Mouse (Mus musculus): ENCODE data around the gene Osbpl7. TPM values are rescaled to one million over a fixed set of nuclear protein-coding genes. Genes with fewer than 3 reads are reported as not detected.

Gene Osbpl7
- total and polyA plus RNA-seq, 3 experiments, result 7.4 to 24.4 (median 17.6) TPM

DNA sequence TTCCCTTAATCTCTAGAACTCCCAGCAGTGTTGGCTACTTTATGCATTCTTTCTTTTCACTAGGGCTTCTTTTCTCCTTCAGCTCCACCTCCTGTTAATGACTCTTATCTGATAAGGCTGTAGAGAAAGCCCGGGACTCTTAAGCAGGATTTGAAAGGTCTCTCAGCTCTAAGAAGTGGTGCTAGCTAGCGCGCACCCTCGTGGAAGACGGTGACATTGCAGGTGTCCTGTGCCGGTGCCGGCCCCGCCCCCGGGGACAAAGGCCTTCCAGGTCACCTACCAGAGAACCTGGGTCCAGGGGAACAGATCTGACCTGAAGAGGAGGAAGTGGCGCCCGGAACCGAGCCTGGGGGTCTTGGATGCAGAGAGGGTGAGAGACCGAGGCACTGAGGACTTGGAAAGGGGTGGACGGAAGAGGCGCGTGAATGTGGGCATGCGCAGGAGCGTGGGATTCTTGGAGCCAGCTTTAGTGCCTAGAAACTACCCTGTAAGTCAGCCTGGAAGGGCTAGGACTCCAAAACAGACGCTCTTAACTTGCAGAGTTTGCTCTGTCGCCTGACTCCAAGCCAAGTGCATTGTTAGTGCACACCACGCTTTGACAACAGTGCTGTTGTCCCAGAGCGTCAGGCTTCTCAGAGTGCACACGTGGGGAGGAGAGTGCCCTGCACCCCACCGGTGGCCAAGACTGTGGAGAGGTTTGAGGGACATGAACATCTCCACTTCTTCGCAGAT is 20.6 kb upstream of the Osbpl7 start, which contains the start of gene Scrn2:
TSS of gene Scrn2 (plus strand) at position 253 of the 732 bp plus-strand sequence.
- Histone ChIP-seq H3K27ac (ENCODE audit: insufficient read depth, low read depth) (no peak within 1 kb of the TSS), H3K27me3 (replicated peaks) (no peaks in the 10 kb centered on the region), H3K4me2 (ENCODE audit: insufficient read depth, low read depth, poor library complexity, severe bottlenecking) (peak within 1 kb of the TSS; percentile 77), H3K9me3 (replicated peaks; ENCODE audit: low read length) (no peaks in the 10 kb centered on the region), H3K9ac (ENCODE audit: insufficient read depth, low read depth) (peak within 1 kb of the TSS; percentile 66), H3K79me2 (replicated peaks; ENCODE audit: control insufficient read depth, extremely low read depth, insufficient read depth, poor library complexity, severe bottlenecking) (0 out of 2 replicates have a peak, but pooled peaks cover under 1% of the 10 kb centered on the region), H3K4me3 (replicated peaks in 1 of 3; ENCODE audit: low read depth in 2 of 3, low read length in 2 of 3, poor library complexity in 1 of 3) (peak within 1 kb of the TSS; percentile 60 to 87 (median 66)), H3K4me1 (ENCODE audit: control insufficient read depth in 1 of 2, insufficient read depth in 2 of 2) (peaks cover 6 to 30% of the 10 kb centered on the region in 2 experiments; a peak in 2 of 4 replicates), H3K36me3 (replicated peaks in 1 of 2; ENCODE audit: control insufficient read depth in 1 of 2, insufficient read depth in 1 of 2, low read length in 1 of 2) (peaks cover 21 to 42% of the 10 kb centered on the region in 2 experiments)
- in situ Hi-C loops (cut with MboI; ENCODE audit: low pct_ligation_motif_present, low pct_unique_long_range_greater_than_20kb, low sequenced_read_pairs) (no loop called here), dilution Hi-C loops (cut with MboI; ENCODE audit: extremely low pct_ligation_motif_present, extremely low pct_unique_long_range_greater_than_20kb, low sequenced_read_pairs) (no loop called here)
- TF ChIP-seq IRF4 (IDR thresholded peaks at IDR 0.05; ENCODE audit: low read depth, low read length) (peak; percentile 8; the same call in 1 of the 2 replicates), TBP (conservative IDR thresholded peaks at IDR 0.05; ENCODE audit: low read depth, low read length) (peak; percentile 60; the same call in 1 of the 2 replicates), MAX (IDR thresholded peaks at IDR 0.05; ENCODE audit: low read length) (peak; percentile 76), BHLHE40 (IDR thresholded peaks at IDR 0.05; ENCODE audit: low read depth, low read length) (0 out of 2 replicates have a peak, but pooled peaks have one; percentile 46), MEF2A (IDR thresholded peaks at IDR 0.05; ENCODE audit: borderline replicate concordance, low read depth, low read length) (peak; percentile 44; the same call in 1 of the 2 replicates), HCFC1 (IDR thresholded peaks at IDR 0.05; ENCODE audit: low read depth, low read length) (peak; percentile 64; the same call in 1 of the 2 replicates), MYC (IDR thresholded peaks at IDR 0.05; ENCODE audit: low read depth, low read length) (peak; percentile 89), MXI1 (IDR thresholded peaks at IDR 0.05; ENCODE audit: low read depth, low read length) (peak; percentile 97), ZMIZ1 (IDR thresholded peaks at IDR 0.05; ENCODE audit: low read depth, low read length) (peak; percentile 61; the same call in 1 of the 2 replicates), ZC3H11A (IDR thresholded peaks at IDR 0.05; ENCODE audit: low read depth, low read length) (no peak; the same call in 1 of the 2 replicates), RCOR1 (conservative IDR thresholded peaks at IDR 0.05; ENCODE audit: low read depth, low read length) (no peak), USF1 (IDR thresholded peaks at IDR 0.05; ENCODE audit: low read depth, low read length) (0 out of 2 replicates have a peak, but pooled peaks have one; percentile 3), KAT2A (IDR thresholded peaks at IDR 0.05; ENCODE audit: insufficient replicate concordance, low read length) (no peak), CHD2 (IDR thresholded peaks at IDR 0.05; ENCODE audit: low read length) (no peak; the same call in 1 of the 2 replicates), TCF12 (IDR thresholded peaks at IDR 0.05; ENCODE audit: low read depth, low read length) (peak; percentile 31; the same call in 1 of the 2 replicates), ZKSCAN1 (IDR thresholded peaks at IDR 0.05; ENCODE audit: borderline replicate concordance, low read depth, low read length) (no peak), NRF1 (IDR thresholded peaks at IDR 0.05; ENCODE audit: low read depth, low read length) (peak; percentile 91), JUND (conservative IDR thresholded peaks at IDR 0.05; ENCODE audit: low read depth, low read length) (no peak), JUN (IDR thresholded peaks at IDR 0.05; ENCODE audit: insufficient read depth, low read depth, low read length) (no peak), ETS1 (conservative IDR thresholded peaks at IDR 0.05; ENCODE audit: low read depth, low read length) (no peak), RAD21 (IDR thresholded peaks at IDR 0.05; ENCODE audit: low read depth, low read length) (peak; percentile 68), USF2 (conservative IDR thresholded peaks at IDR 0.05; ENCODE audit: low read depth, low read length) (0 out of 2 replicates have a peak, but pooled peaks have one; percentile 13), CTCF (conservative IDR thresholded peaks at IDR 0.05 in 1 of 2, IDR thresholded peaks at IDR 0.05 in 1 of 2; ENCODE audit: low read depth in 2 of 2, low read length in 2 of 2) (peak; percentile 57 to 96; a peak in 3 of 4 replicates), MAZ (IDR thresholded peaks at IDR 0.05; ENCODE audit: low read depth, low read length) (peak; percentile 43), E2F4 (IDR thresholded peaks at IDR 0.05; ENCODE audit: insufficient replicate concordance, low read depth, low read length) (no peak; the same call in 1 of the 2 replicates), POLR2A (IDR thresholded peaks at IDR 0.05; ENCODE audit: low read depth, low read length) (peak; percentile 65), PAX5 (IDR thresholded peaks at IDR 0.05; ENCODE audit: low read length) (no peak), GABPA (IDR thresholded peaks at IDR 0.05; ENCODE audit: insufficient replicate concordance, low read depth, low read length) (no peak), UBTF (IDR thresholded peaks at IDR 0.05; ENCODE audit: low read depth, low read length) (no peak), ZNF384 (IDR thresholded peaks at IDR 0.05; ENCODE audit: low read depth, low read length) (no peak), ELF1 (IDR thresholded peaks at IDR 0.05; ENCODE audit: low read depth, low read length) (peak; percentile 72; the same call in 1 of the 2 replicates), SIN3A (IDR thresholded peaks at IDR 0.05; ENCODE audit: low read length) (peak; percentile 82; the same call in 1 of the 2 replicates), CHD1 (IDR thresholded peaks at IDR 0.05; ENCODE audit: low read depth, low read length) (no peak), SMC3 (IDR thresholded peaks at IDR 0.05; ENCODE audit: low read depth, low read length) (peak; percentile 88), NELFE (IDR thresholded peaks at IDR 0.05; ENCODE audit: low read depth, low read length) (peak; percentile 43; the same call in 1 of the 2 replicates), EP300 (IDR thresholded peaks at IDR 0.05; ENCODE audit: low read length) (no peak), MAFK (IDR thresholded peaks at IDR 0.05; ENCODE audit: insufficient replicate concordance, low read length) (no peak), POLR2AphosphoS2 (IDR thresholded peaks at IDR 0.05; ENCODE audit: low read depth, low read length) (no peak)
- DNase-seq (ENCODE audit: extremely low read depth), result peak; percentile 94

All from CH12.LX (cell line).